Mouse (Mus musculus): Measurements from ENCODE around the gene Apol10b. TPM values are rescaled to one million over a fixed set of nuclear protein-coding genes. Genes with fewer than 3 reads are reported as not detected.
"Not testable (repeated sequence)": the region's sequence is repeated elsewhere in the genome, so short reads cannot be mapped to it uniquely, and the experiment has no call there.

The Apol10b gene
- 0.08 TPM in 1 of 2 replicates, not detected in the other for polyA plus RNA-seq (2014; fragmentation: Nextera tagmentation; extraction: Ambion mirVana)

DNA sequence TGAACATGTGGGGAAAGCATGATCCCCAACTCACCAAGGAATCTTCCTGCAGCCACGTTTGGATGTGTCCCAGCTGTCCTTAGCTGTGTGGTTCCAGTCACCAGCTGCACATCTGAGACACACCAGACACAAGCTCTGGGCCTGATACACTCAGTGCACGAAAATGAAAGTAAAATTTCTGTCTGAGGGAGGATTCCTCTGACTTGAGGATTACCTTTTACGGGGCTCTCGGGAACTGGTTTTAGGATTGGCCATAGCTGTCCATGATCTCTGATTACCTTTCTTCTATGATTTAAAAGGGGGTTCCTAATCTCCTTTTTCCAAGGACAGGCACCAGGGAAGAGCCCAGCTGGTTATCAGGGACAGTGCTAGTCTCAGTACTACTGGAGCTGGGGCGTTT is at the start of gene Apol10b:
Apol10b (minus strand) TSS at position 165 of the 400 bp plus-strand sequence.
- DNase-seq (ENCODE audit: low spot score) = no peak
- Histone ChIP-seq H3K27ac (replicated peaks; ENCODE audit: low read depth, low read length) (no peak within 1 kb of the TSS), H3K36me3 (ENCODE audit: control insufficient read depth, insufficient read depth, low read length) (no peaks in the 10 kb centered on the region), H3K4me3 (ENCODE audit: low read depth, low read length) (no peak within 1 kb of the TSS), H3K9ac (ENCODE audit: low read length) (no peak within 1 kb of the TSS), H3K4me2 (ENCODE audit: low read depth, severe bottlenecking) (no peak within 1 kb of the TSS), H3K9me3 (ENCODE audit: control insufficient read depth, low read length) (no peaks in the 10 kb centered on the region), H3K27me3 (ENCODE audit: control insufficient read depth, insufficient read depth, low read length) (no peaks in the 10 kb centered on the region), H3K4me1 (ENCODE audit: control insufficient read depth, insufficient read depth, low read length) (no peaks in the 10 kb centered on the region)
- no peak for ATAC-seq (ENCODE audit: insufficient number of reproducible peaks, low FRiP score, low TSS enrichment, low read depth)
- 62% methylated on average over 5 of the region's 5 CpGs for WGBS

DNA sequence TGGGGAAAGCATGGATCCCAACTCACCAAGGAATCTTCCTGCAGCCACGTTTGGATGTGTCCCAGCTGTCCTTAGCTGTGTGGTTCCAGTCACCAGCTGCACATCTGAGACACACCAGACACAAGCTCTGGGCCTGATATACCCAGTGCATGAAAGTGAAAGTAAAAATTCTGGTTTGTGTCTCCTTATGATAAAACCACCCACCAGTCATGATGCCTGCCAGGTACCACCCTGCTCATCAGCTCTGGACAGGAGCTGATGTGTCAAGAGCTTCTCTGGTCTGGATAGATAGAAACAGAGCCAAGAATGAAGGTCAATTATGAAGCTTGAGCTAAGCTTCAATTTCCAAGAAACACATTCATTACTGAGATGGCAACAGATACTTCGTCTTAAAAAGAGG is 47.3 kb upstream of the Apol10b start, which contains the start of gene Apol11b:
Apol11b (minus strand) TSS at position 111 of the 400 bp plus-strand sequence.
- not testable (repeated sequence) for H3K4me1 ChIP-seq (ENCODE audit: control insufficient read depth, insufficient read depth, low read length); ATAC-seq (ENCODE audit: insufficient number of reproducible peaks, low FRiP score, low TSS enrichment, low read depth); H3K27me3 ChIP-seq (ENCODE audit: control insufficient read depth, insufficient read depth, low read length); H3K4me3 ChIP-seq (ENCODE audit: low read depth, low read length); H3K27ac ChIP-seq (replicated peaks; ENCODE audit: low read depth, low read length); H3K4me2 ChIP-seq (ENCODE audit: low read depth, severe bottlenecking); DNase-seq (ENCODE audit: low spot score); H3K9me3 ChIP-seq (ENCODE audit: control insufficient read depth, low read length); H3K9ac ChIP-seq (ENCODE audit: low read length); H3K36me3 ChIP-seq (ENCODE audit: control insufficient read depth, insufficient read depth, low read length)
- 78% methylated on average over 2 of the region's 2 CpGs for WGBS

DNA sequence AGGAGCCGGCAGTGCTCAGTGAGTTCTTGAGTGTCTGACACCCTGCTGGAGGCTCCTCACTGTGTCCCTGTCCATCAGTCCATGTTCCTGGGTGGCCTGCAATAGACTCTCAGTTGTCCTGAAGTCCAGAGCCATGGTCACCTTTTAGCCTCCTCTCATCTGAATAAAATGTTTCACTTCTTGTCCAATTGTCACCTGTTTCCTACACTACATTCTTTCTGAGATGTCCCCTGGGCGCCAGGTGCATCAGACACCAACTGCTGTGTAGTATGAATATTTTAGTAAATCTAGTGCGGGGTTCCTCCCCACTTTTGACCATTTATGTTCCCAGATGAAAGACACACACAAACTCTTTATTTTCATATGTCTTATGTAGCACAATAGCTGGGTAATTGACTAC is 33.9 kb upstream of the Apol10b start:
- WGBS = 91% methylated on average over 3 of the region's 3 CpGs
- H3K9me3 ChIP-seq (ENCODE audit: control insufficient read depth, low read length); DNase-seq (ENCODE audit: low spot score); H3K4me3 ChIP-seq (ENCODE audit: low read depth, low read length); ATAC-seq (ENCODE audit: insufficient number of reproducible peaks, low FRiP score, low TSS enrichment, low read depth); H3K36me3 ChIP-seq (ENCODE audit: control insufficient read depth, insufficient read depth, low read length); H3K27me3 ChIP-seq (ENCODE audit: control insufficient read depth, insufficient read depth, low read length); H3K4me1 ChIP-seq (ENCODE audit: control insufficient read depth, insufficient read depth, low read length); H3K9ac ChIP-seq (ENCODE audit: low read length); H3K27ac ChIP-seq (replicated peaks; ENCODE audit: low read depth, low read length); H3K4me2 ChIP-seq (ENCODE audit: low read depth, severe bottlenecking): not testable (repeated sequence)

DNA sequence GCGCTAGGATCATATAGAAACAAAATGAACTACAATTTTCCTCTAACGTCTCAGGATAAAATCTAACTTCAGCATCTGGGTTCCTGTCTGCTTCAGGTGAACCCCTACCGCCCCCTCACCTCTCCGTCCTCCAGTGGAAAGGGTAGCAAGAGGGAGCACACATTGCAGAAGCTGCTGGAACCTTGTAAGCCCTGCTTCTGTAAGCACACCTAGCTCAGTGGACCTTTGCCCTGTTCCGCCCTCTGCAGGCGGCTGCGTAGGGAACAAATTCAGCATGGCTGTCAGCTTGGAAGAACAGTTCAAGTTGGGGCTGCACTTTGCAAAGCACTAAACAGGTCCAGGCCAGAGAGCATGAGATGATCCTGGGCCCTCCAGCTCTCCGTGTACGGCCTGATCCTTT is 32.7 kb upstream of the Apol10b start:
- H3K9me3 ChIP-seq (ENCODE audit: control insufficient read depth, low read length); H3K4me1 ChIP-seq (ENCODE audit: control insufficient read depth, insufficient read depth, low read length); ATAC-seq (ENCODE audit: insufficient number of reproducible peaks, low FRiP score, low TSS enrichment, low read depth); H3K4me2 ChIP-seq (ENCODE audit: low read depth, severe bottlenecking); H3K4me3 ChIP-seq (ENCODE audit: low read depth, low read length); H3K27me3 ChIP-seq (ENCODE audit: control insufficient read depth, insufficient read depth, low read length); H3K9ac ChIP-seq (ENCODE audit: low read length); H3K27ac ChIP-seq (replicated peaks; ENCODE audit: low read depth, low read length); H3K36me3 ChIP-seq (ENCODE audit: control insufficient read depth, insufficient read depth, low read length): not testable (repeated sequence)
- peak; percentile 31 for DNase-seq (ENCODE audit: low spot score)
- 60% methylated on average over 9 of the region's 9 CpGs for WGBS

DNA sequence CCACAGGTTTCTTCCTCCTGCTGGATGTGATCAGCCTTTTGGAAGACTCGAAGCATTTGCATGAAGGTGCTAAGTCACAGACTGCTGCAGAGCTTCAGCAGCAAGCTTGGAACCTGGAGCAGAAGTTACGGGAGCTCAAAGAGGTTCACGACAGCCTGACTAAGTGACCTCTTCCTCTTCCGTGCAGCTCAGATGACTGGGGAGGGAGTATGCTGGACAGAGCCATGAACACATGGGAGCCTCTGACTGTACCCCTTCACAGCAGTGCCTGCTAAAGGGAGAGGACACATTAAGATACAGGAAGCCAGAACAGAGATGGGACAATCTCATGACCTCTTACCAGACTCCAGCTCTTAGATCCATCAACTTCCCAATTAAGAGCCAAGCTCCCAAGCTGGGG is 30.5 kb upstream of the Apol10b start:
- not testable (repeated sequence) for H3K27me3 ChIP-seq (ENCODE audit: control insufficient read depth, insufficient read depth, low read length); H3K9me3 ChIP-seq (ENCODE audit: control insufficient read depth, low read length); H3K36me3 ChIP-seq (ENCODE audit: control insufficient read depth, insufficient read depth, low read length); DNase-seq (ENCODE audit: low spot score); H3K4me1 ChIP-seq (ENCODE audit: control insufficient read depth, insufficient read depth, low read length); H3K9ac ChIP-seq (ENCODE audit: low read length); H3K4me2 ChIP-seq (ENCODE audit: low read depth, severe bottlenecking); H3K4me3 ChIP-seq (ENCODE audit: low read depth, low read length); ATAC-seq (ENCODE audit: insufficient number of reproducible peaks, low FRiP score, low TSS enrichment, low read depth); H3K27ac ChIP-seq (replicated peaks; ENCODE audit: low read depth, low read length)
- WGBS = 69% methylated on average over 4 of the region's 4 CpGs

DNA sequence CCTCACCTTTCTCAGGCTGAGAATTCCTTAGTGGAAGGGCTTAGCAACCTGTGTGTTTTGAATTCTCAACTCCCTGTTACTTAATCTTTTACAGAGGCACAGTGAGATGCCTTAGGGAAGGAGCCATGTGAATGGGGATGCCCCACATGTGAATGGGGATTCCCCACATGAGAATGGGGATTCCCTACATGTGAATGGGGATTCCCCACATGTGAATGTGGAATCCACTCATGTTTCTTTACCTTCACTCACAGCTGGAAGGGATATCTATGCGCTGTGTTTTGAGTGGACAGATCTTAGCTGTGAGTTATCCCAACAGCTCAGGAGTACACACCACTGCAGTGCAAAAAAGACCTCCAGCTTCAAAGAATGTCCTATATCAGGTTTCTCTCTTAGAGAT is 28.8 kb upstream of the Apol10b start:
- no peak overlapping the region for H3K27ac ChIP-seq (replicated peaks; ENCODE audit: low read depth, low read length)
- H3K4me3 ChIP-seq (ENCODE audit: low read depth, low read length) = no peak overlapping the region
- DNase-seq (ENCODE audit: low spot score) (no peak), ATAC-seq (ENCODE audit: insufficient number of reproducible peaks, low FRiP score, low TSS enrichment, low read depth) (no peak)
- no peak overlapping the region for H3K9ac ChIP-seq (ENCODE audit: low read length)
- no peaks in the 10 kb centered on the region for H3K27me3 ChIP-seq (ENCODE audit: control insufficient read depth, insufficient read depth, low read length)
- no peak overlapping the region for H3K4me2 ChIP-seq (ENCODE audit: low read depth, severe bottlenecking)
- no peaks in the 10 kb centered on the region for H3K9me3 ChIP-seq (ENCODE audit: control insufficient read depth, low read length)
- 93% methylated on average over 1 of the region's 1 CpGs for WGBS
- H3K36me3 ChIP-seq (ENCODE audit: control insufficient read depth, insufficient read depth, low read length) = no peaks in the 10 kb centered on the region
- no peaks in the 10 kb centered on the region for H3K4me1 ChIP-seq (ENCODE audit: control insufficient read depth, insufficient read depth, low read length)

DNA sequence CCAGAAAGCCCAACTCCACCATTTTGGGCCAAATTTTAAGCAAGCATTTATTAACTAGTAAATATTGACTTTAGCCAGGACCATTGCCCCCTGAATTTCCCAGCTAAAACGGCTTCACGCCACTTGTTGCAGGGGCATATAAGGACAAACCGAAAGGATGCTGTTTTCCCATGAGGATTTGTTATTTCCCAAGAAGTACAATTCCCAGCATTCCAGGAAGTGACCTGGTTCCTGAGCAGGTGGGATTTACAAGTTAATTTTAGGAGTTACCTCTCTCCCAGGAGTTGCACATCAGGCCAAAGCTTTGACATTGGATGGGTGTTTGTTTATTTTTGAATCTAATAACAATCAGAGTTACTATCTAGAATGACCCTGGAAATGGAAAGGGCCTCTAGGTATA is 10.1 kb upstream of the Apol10b start:
- H3K4me2 ChIP-seq (ENCODE audit: low read depth, severe bottlenecking) = no peak overlapping the region
- H3K9ac ChIP-seq (ENCODE audit: low read length) = no peak overlapping the region
- H3K4me3 ChIP-seq (ENCODE audit: low read depth, low read length) = no peak overlapping the region
- H3K27me3 ChIP-seq (ENCODE audit: control insufficient read depth, insufficient read depth, low read length) = no peaks in the 10 kb centered on the region
- H3K4me1 ChIP-seq (ENCODE audit: control insufficient read depth, insufficient read depth, low read length) = no peaks in the 10 kb centered on the region
- no peak for ATAC-seq (ENCODE audit: insufficient number of reproducible peaks, low FRiP score, low TSS enrichment, low read depth)
- WGBS = 95% methylated on average over 3 of the region's 3 CpGs
- H3K9me3 ChIP-seq (ENCODE audit: control insufficient read depth, low read length) = no peaks in the 10 kb centered on the region
- H3K36me3 ChIP-seq (ENCODE audit: control insufficient read depth, insufficient read depth, low read length) = no peaks in the 10 kb centered on the region
- no peak for DNase-seq (ENCODE audit: low spot score)
- H3K27ac ChIP-seq (replicated peaks; ENCODE audit: low read depth, low read length) = no peak overlapping the region

DNA sequence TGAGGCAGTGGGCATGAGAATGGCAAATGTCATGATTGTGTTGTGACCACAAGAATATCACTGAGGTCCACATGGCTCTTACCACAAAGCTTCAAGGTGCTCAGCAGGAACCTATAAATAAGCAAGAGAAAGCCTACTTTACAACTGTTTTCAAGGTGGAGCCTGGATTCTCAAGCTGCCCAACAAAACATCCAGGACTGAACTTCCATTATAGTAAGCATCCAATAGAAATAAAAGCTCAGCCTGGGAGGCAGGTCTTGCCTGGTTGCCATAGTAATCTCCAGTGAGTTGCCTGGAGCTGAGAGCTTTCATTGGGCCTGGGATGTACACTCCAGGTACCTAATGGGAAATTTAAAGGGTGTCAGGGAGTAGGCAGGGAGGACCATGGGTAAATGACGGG is 3.0 kb upstream of the Apol10b start, which contains the start of gene Gm36245:
Gm36245 (plus strand) TSS at position 301 of the 400 bp plus-strand sequence.
- WGBS = 71% methylated on average over 1 of the region's 1 CpGs
- H3K27ac ChIP-seq (replicated peaks; ENCODE audit: low read depth, low read length) = no peak within 1 kb of the TSS
- DNase-seq (ENCODE audit: low spot score) (no peak), ATAC-seq (ENCODE audit: insufficient number of reproducible peaks, low FRiP score, low TSS enrichment, low read depth) (no peak)
- no peak within 1 kb of the TSS for H3K9ac ChIP-seq (ENCODE audit: low read length)
- no peaks in the 10 kb centered on the region for H3K9me3 ChIP-seq (ENCODE audit: control insufficient read depth, low read length)
- H3K4me2 ChIP-seq (ENCODE audit: low read depth, severe bottlenecking) = no peak within 1 kb of the TSS
- H3K27me3 ChIP-seq (ENCODE audit: control insufficient read depth, insufficient read depth, low read length) = no peaks in the 10 kb centered on the region
- H3K36me3 ChIP-seq (ENCODE audit: control insufficient read depth, insufficient read depth, low read length) = no peaks in the 10 kb centered on the region
- H3K4me1 ChIP-seq (ENCODE audit: control insufficient read depth, insufficient read depth, low read length) = no peaks in the 10 kb centered on the region
- no peak within 1 kb of the TSS for H3K4me3 ChIP-seq (ENCODE audit: low read depth, low read length)

DNA sequence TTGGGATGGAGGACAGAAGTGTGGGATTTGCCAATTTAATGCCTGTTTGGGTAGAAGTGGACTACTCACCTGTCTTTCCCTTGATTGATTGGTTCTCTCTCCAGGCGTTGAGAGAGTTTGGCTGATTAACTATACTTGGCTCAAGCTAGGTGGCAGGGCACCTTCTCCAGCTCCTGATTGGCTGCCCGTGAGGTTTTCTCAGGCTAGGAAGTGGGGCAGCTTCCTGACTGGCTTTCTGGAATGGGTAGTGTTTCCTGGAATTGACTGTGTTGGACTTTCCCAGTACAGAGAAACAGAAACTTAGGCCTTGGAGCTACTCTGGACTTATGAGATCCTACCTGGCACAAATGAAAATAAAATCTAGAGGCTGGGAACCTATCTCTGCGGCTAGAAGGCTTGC is 2.5 kb upstream of the Apol10b start:
- DNase-seq (ENCODE audit: low spot score) = no peak
- Histone ChIP-seq H3K4me3 (ENCODE audit: low read depth, low read length) (no peak overlapping the region), H3K27ac (replicated peaks; ENCODE audit: low read depth, low read length) (no peak overlapping the region), H3K27me3 (ENCODE audit: control insufficient read depth, insufficient read depth, low read length) (no peaks in the 10 kb centered on the region), H3K9me3 (ENCODE audit: control insufficient read depth, low read length) (no peaks in the 10 kb centered on the region), H3K9ac (ENCODE audit: low read length) (no peak overlapping the region), H3K4me1 (ENCODE audit: control insufficient read depth, insufficient read depth, low read length) (no peaks in the 10 kb centered on the region), H3K36me3 (ENCODE audit: control insufficient read depth, insufficient read depth, low read length) (no peaks in the 10 kb centered on the region), H3K4me2 (ENCODE audit: low read depth, severe bottlenecking) (no peak overlapping the region)
- 60% methylated on average over 3 of the region's 3 CpGs for WGBS
- no peak for ATAC-seq (ENCODE audit: insufficient number of reproducible peaks, low FRiP score, low TSS enrichment, low read depth)
